Mouse (Mus musculus) CD8-positive naive resting alpha-beta T cell, adult 57 days (primary cell): Measurements from ENCODE around the gene Gm3739. TPM values are rescaled to one million over a fixed set of nuclear protein-coding genes. Genes with fewer than 3 reads are reported as not detected.

Experiments used
- total RNA-seq: library from RNA; stranded (reverse); gene quantifications from one replicate; pipeline ENCODE4 v1.2.4, GENCODE M21; 2023

Gm3739 gene
- total RNA-seq = 0.37 TPM

DNA sequence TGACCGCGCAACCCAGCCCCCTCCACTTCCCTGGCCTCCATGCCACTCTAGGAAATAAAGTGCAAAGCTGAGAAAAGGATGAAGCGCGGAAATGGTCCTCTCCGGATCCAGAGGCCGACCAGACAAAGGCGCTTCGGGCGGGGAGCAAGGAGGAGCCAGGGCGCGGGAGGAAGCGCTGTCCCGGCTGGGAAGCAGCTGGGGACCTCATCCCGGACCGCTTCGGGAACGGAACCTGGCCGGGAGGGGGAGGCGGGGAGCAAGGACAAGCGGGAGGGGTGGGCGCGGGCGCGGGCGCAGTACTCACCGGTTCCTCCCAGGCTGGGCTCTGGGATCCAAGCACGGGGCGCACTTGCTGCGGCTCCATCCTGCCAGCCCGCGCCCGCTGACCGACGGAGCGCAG lies at the start of gene Gm3739:
Gene Gm3739 (minus strand): TSS at position 389 of the 400 bp plus-strand sequence.

DNA sequence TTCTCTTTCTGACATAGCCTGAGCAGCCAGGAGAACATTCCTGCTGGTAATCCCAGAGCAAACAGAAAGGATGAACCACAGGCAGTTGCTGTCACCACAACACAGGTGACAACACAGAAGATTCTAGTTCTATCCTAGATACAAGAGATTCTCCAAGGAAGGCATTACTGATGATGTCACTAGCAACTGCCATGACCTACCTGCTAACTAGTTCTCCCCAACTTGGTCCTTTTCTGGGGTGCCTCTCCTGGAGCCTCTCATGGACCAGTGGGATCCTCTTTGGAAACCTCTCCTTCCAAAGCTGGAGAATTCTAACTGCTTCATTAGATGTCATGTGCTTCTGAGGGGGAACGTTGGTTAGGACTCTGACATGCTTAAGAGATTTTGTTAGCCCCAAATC lies 17.4 kb upstream of the Gm3739 start, which contains the start of gene Gm5797:
Gene Gm5797 (minus strand): TSS at position 101 of the 400 bp plus-strand sequence.

GRCm38 (mm10) chr14:7264614-7265013 lies 50.2 kb downstream of the Gm3739 start, which contains the start of gene Gm3727:
Gene Gm3727 (minus strand): TSS chr14:7264714.

Other genes with a start within 250 kb of the Gm3739 start
- not detected for gene Gm3696, start 214.4 kb downstream of the Gm3739 start, total RNA-seq
- not detected for gene Gm6676, start 189.6 kb downstream of the Gm3739 start, total RNA-seq
- gene Gm3512, start 140.5 kb downstream of the Gm3739 start, total RNA-seq = not detected
- gene Gm16434, start 120.5 kb downstream of the Gm3739 start, total RNA-seq = not detected
- gene Gm3727, start 50.3 kb downstream of the Gm3739 start, total RNA-seq = not detected
- gene Gm5797, start 17.3 kb upstream of the Gm3739 start, total RNA-seq = not detected
- gene Gm8374, start 50.1 kb upstream of the Gm3739 start, total RNA-seq = not detected
- gene Gm3755, start 135.9 kb upstream of the Gm3739 start, total RNA-seq = not detected
- not detected for gene Gm3752, start 168.7 kb upstream of the Gm3739 start, total RNA-seq